Mouse (Mus musculus) brain, embryonic 18.5 days (tissue): ENCODE results near the gene Fstl4.
"Not testable (repeated sequence)": the region's sequence is repeated elsewhere in the genome, so short reads cannot be mapped to it uniquely, and the experiment has no call there.

Experiments used
- DNase-seq: peaks from one replicate; pipeline ENCODE4 v3.0.0-alpha.2; 2012; ENCODE audit warnings: low read depth, low spot score

Fstl4 gene

DNA sequence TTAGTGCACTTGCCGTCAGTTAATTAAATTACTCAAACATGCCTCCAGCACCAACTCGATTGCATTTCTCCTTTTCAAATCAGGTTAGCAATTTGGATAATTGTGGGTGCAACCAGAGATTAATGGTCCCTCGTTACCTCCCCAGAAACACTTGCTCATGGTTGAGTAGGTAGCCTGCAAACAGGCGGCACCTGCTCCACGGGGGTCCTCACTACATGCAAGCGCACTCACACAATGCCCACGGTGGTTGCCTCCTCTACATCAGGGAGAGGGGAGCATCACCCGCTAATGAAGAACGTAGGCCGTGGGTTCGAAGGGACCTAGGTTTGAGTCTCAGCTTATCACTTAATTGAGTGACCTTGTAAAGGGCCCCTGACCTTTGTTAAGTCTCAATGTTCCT is 371.9 kb downstream of the Fstl4 start:
- no peak for DNase-seq

DNA sequence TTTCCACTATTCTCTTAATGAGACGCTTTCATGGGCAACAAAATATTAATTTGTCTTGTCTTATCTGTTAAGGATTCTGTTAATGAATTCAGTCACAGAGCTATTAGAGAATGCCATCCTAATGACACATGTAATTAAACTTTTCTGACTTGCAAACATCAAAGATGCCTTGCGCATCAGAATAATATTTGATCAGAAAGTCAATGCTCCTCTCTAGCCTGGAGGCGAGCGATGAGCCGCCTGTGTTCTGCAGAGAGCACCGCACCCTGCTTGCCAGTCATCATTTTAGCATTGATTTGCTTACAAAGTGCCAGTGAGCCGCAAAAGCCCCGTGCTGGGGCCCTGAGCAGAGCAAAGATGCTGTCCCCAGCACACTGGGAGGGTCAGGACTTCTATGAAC is 372.9 kb downstream of the Fstl4 start:
- DNase-seq = no peak

DNA sequence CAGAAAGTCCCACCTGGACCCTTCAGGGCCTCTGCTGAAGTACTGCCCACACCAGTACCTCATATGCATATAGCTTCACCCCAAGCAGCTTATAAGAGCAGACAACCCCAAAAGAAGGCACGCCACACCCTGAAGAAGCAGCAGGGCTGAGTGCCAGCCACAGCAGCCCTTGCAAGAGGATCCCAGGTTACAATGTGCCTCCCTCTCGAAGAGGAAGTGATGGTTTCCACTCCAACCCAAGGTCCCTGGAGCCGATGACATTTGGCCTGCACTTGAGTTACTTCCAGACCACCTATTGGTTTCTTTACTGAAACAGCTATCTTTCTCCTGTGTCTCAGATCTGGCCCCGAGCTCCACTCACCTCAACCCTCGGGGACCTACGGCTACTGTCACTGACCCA is 373.8 kb downstream of the Fstl4 start:
- DNase-seq = no peak

DNA sequence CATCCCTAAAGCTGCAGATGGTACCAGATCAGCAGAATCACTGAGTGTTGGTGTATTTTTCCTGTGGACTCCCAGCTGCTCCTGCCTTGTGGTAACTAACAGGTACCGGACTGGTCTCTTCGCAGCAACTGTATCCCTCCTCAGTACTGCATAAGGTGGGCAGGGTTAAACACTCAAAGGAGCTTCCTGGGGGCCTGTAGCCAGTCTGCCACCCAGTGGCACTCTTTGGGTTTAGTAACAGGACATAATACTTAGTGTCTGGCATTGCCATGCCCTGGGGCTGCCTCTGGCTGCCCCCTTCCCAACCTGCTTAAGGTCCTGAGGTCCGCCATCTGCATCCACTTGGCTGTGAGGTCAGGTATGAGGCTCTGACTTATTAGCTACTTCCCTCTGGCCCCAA is 375.2 kb downstream of the Fstl4 start:
- no peak for DNase-seq

DNA sequence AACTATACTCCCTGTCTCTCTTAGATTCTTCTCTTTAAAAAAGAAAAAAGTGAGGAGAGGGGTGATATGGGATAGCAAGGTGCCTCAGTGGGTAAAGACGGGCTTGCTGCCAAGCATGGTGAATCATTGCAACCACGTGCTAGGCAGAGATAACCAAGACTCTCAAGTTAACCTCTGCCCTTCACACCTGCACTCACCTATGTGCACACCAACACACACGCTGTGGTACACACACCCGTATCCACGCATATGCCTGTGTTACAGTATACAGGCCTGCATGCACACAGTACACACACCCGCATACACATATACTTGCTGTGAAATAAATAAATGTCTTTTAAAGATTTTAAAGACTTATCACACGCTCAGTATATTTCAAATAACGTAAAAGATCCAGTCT is 375.8 kb downstream of the Fstl4 start:
- no peak for DNase-seq

DNA sequence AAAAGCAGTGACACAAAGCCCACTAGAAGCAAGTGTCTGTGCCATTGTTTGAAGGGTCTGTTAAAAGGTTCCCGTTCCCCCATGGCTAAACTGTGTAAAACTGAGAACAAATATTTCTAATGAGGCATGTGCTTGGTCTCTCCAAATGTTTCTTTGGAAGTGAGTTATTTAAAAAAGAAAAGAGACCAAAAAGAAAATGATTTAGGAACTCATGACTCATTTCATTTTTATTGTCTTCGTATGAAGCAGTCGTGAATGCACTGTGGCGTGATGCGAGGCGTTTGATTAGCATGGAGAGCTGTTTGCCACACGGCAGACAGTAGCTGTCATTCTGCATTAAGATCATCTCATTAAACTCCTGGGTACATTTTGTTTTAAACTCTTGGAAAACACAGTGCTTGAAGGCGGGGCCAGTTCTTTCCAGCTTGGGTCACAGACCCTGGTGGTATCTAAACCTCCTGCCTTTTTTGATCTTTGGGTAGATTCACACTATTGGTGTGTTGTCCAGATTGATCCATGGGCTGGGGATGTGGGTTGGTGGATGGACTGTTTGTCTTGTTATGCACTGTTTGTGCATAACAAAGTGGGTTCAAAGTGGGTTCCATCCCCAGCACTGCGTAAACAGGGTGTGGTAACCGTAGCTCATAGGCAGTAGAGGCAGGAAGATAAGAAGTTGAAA is 376.4 kb downstream of the Fstl4 start:
- no peak for DNase-seq

DNA sequence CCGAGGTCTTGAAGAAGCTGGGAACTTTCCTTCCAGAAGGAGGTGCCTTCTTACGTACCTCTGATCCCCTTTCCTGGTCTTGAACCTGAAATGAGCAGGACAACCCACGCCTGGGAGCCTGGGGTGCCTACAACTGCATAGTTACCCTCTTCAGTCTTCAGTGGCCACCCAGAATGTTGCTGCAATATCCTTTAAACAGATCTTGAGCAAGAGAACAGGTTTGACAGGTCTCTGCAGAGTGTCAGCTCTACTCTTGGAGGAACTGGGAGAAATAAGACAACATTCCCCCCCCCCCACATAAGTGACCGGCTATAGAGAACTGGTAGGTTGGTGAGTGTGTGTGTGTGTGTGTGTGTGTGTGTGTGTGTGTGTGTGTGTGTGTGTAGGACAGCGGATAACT is 379.1 kb downstream of the Fstl4 start:
- DNase-seq = no peak

DNA sequence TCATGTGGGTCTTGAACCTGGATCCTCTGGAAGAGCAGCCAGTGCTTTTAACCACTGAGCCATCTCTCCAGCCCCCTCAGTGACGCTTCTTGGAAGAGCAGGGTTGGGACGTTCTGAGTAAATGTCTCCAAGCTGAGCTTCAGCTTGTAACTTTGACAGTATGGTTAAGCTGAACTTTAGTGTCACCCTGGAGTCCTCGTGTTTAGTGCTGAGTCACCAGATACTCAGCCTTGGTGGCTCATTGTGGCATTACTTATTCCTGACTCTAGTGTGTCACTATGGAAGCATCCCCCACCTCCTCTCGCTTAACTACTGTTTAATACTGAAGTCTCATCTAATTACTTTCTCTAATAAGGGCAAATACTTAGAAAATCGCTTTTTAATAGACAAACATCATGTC is 380.1 kb downstream of the Fstl4 start:
- DNase-seq = no peak

DNA sequence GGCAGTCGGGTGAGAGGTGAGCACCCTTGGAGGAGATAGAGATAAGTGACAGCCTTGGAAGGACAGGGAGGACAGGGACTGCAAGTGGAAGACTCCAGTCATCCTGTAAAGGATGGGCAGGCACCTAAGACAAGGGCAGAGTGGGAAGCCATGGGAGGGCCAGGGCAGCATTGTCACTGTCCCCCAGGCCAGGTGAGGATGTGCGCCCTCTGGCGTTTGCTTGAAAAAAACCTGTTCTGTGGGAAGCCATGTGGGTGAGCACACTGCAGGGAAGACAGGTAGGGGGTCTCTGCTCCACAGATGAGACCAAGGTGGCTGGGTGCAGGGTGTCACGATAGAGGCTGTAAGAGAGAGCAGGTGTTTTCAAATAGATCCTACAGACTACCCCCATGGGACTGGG is 381.9 kb downstream of the Fstl4 start:
- no peak for DNase-seq

DNA sequence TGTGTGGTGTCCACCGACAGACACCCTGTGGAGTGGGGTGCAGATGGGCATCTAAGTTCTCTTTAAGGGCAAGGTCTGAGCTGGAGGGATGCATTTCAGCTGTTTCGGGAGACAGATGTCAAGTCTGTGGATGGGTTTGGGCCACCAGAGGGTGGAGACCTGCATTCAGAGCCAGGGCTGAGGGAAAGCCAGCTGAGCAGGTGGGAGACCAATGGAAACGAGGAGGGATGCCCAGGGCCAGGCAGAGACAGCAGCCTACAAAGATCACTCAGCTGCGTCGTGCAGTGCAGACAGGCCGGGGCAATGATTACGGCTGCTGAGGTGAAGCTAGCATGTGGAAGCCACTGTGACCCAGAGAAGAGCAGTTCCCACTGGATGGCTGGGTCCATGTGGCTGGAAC is 392.0 kb downstream of the Fstl4 start:
- no peak for DNase-seq

DNA sequence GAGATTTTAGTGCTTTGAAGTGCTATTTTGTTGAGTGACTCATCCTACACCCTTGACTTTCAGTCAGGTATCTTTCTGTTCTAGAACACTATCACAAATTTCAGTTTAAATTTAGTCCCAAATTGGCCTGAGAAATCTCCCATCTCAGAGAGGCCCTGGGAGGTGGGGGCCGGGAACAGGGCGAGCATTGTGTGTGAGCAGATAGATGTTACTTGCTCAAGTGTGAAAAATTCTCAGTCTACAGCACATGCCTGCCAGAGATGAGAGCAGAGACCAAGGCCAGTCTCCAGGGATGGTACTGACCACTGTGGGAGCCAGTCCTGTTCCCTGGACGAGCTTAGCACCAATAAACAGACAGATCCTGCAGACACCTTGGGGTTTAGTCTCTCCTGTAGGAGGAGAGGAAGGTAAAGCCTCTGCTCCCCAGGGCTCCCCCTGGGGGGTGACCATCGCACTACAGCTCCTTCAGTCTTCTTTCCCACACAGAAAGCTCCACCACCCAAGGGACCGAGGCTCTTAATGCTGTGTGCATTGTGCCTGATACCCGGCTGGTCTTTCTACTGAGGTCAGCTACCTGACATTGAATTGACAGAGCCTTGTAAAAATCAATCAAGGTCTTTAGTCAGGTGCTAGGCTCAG is 393.3 kb downstream of the Fstl4 start:
- no peak for DNase-seq

DNA sequence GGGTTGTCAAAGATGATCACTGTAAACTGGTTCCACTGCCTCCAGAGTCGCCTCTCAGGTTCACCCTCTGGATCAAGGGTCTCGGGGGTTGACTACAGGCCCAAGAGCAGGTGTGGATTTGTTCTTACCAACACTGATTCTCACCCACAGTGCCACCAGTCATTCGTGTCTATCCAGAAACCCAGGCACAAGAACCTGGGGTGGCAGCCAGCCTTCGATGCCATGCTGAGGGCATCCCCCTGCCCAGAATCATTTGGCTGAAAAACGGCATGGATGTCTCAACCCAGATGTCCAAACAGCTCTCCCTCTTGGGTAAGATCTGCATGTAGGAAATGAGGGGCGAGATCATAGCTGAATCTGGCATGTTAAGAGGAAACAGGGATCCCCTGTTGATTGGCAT is 398.0 kb downstream of the Fstl4 start:
- DNase-seq = no peak

DNA sequence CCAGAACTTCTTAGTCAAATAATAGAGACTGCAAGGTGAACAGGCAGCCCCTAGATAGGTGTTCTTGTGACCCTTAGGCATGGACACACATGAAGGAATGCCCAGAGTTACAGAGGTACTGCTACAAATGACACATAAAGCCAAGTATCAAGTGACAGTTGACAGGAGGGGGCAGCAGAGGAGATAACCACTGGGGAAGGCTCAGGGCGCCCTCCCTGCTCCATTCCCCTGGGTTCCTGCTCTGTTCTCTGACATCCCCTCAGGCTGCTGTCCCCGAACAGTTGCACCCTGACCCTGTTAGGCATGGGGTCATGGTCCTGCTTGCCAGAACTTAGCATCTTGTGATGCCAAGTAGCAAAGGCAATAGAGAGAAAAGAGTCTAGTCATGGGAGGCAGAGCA is 402.0 kb downstream of the Fstl4 start:
- no peak for DNase-seq

DNA sequence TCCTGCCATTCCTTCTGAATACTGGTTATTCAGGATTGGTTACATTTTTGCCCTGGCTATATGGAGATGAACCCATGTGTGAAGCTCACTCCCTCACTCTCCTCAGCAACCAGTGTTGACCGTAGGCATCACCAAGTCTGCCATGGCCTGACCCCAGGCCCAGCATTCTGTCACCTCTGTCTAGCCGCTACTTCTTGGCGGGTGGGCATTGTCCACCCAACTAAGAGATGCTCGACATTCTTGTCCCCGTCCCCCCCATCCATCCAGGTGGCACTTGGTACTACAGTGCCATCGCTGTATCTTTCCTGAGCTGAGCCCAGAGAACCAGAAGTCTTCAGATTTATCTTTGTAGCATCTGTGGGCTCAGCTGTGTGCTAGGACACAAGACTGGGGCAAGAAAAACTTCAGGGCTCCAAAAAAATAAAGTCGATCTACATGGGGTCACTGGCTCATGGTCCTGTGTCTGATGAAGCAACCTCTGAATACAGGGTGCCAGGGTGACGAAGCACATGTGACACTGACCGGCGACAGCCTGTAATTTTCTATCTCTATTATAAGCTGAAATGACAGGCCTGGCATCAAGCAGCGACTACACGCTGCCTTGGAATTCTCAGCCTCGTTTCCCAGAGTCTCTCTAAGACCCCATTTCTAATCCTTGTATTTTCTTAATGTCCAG is 417.9 kb downstream of the Fstl4 start:
- no peak for DNase-seq

DNA sequence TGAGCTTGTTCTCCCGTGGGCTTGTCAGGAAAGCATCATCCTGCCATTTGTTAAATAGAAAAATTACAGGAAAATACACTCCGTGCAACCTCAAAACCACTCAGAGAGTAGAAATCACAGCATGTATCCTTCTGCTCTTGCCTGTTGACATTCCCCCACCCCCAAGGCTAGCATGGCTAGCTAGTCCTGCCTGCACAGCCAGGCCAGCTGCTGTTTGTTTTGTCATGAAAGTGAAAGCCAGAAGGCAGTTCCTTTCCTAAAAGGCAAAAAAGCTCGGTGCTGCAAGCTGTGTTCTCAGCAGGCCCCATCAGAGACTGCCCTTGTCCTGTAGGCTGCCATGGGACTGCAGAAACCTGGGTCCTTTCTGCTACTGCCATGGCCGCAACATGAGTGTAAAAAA is 418.4 kb downstream of the Fstl4 start:
- no peak for DNase-seq

DNA sequence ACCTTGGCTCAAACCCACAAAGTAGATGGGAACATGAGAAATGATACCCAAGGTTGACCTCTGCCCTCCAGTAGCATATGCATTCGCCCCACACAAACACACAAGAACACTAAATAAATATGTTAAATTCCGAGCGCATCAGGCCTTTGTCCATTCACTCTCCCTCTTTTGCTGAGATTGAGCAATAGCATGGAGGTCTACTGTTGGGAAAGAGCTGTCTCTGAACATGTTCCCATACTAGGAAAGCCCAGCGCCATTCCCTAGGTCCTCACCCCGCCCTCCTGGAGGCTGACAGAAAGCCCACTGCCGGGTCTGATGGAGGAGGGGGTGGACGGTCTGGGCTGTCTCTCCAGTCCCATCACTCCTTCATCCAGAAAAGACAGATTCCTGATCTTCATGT is 419.6 kb downstream of the Fstl4 start:
- no peak for DNase-seq

DNA sequence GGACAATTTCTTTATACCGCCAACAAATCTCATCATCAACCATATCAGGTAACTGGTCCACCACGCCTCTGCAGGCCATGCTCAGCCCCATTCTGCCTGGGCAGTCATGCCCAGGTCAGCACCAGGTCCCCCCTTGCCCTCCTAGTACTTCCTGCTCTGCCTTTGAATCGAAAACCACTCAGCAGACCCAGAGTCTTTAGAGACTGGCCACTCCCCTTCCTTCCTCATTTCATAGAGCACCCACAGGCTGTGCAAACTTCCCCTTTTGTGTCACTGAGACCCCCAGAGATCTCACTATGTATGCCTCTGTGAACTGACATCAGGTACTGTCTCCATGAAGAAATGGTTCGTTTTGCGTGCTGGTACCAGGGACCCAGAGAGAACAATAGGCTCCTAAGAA is 420.3 kb downstream of the Fstl4 start:
- DNase-seq = no peak

DNA sequence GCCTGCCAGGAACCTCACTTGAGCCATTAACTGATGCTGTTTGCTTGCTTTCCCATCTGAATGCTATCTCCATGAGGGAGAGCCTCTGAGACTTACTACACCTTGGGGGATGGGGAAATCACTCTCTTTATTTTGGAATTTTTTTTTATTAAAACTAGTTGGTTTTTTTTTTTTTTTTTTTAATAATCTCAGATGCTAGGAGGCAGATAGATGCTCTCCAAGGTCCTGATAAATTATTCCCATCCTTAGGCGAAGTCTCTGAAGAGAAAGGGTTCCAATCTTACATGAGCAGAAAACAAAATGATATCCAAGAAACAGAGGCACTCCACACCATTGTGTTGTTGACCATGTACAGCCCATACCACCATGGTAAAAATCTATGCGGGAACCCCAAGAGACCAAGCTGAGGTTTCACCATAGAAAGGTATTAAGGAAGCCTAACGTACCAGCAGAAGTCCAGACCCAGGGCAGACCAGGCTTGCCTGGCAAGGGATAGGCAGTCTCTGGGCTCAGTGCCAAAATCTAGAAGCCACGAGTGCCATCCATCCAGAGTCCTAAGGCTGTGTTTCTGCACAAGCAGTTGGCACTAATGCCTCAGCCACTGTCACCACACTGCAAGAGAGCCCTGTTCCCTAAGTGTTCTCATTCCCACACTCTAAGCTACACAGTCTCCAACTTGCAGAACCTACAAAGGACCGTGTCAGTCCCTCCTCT is 423.1 kb downstream of the Fstl4 start:
- DNase-seq = no peak

DNA sequence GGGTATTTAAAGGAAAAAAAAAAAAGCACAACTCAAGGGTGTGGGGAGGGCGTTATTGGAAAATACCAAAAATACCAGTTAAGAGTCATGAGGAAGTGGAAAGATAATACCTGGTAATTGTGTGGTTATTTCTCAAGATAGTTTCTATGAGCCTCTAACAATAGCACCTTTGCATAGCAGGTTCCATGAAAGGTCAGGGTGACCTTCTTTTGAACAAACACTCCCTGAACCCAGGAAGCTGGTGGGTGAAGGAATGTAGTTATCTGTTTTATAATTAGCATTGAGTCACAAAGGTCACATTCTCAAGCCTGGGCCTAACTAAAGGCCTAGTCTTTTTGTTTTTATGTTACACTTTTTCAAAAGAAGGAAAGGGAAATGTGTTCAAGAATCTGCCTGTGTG is 432.1 kb downstream of the Fstl4 start:
- not testable (repeated sequence) for DNase-seq

DNA sequence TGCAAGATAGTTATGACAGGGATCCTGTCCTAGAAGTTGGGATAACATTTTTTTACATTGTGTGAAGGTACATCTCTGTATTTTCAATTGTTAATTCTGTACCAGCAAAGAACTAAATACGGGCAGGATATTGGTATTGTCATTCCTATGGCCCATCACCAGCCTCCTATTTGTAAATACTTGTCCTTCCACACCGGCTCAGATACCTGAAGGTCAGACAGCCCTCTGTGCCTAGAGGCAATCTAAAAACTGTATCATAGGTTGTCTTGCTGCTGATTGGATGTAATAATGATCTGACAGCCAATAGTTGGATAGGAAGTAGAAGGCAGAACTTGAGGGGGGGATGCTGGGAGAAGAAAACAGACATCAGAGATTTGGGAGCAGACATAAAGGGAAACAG is 432.7 kb downstream of the Fstl4 start:
- DNase-seq = no peak

DNA sequence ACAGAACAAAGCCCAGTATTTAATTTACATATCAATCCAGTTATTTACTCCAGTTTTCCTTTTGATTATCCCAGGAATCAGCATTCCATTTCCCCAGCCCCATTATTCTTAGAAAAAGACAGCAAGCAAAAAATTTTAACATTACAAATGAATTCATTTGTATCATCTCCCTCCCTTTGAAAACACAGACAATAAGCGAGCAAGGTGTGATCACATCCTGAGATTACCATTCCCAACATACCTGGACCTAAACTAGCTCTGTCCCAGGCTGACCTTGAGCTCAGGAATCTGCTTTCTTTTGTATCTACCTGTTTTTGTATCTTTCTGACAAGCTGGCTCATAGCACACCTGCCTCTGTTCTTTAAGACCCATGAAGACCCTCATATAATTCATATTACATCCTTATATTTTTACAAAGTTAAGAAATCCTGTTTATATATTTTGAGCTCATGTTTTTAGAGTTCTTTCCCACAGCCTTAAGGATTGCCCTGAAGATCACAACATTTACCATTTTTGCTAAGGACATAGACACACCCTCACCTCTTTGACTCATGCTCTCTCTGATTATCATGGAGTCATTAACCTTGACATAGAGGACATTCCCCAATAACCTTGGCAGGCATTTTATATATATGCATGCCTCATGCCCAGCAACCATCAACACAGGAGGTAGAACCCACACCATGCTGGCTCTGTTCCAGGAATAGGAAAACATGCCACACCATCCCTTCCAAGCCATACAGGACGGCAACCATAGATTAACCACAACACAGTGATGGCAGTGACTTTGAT is 438.2 kb downstream of the Fstl4 start:
- no peak for DNase-seq

DNA sequence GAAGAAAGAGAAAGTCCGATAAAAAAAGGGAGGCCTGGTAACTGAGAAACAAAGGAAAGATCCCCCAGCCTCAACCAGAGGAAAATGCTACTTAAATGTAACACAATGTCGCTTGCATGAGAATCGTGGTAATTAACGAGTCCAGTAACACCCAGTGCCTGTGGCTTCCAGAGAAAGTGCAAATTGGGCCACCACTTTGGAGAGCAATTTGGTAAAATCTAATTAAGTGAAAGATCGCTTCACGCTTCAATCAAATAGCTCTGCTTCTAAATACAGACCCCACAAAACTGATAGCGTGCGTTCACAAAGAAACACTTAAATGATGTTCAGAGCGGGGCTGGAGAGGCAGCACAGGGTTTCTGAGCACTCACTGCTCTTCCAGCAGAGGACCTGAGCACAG is 446.4 kb downstream of the Fstl4 start:
- no peak for DNase-seq
